Mouse (Mus musculus) heart, embryonic 15.5 days (tissue): ENCODE data around the gene Mturn. TPM values are rescaled to one million over a fixed set of nuclear protein-coding genes. Genes with fewer than 3 reads are reported as not detected.

Experiments
- ATAC-seq: fragments of 200-750 bp; cut with Nextera tagmentation; replicated peaks from 2 replicates; pipeline ENCODE4 v1.8.0; 2017; ENCODE audit warnings: low read depth, moderate TSS enrichment; ENCODE audit not compliant: insufficient number of reproducible peaks, insufficient read depth, low FRiP score
- H3K27ac ChIP-seq: fragments of 300-500 bp; sonication (generic); 2 replicates; pipeline ENCODE4 v1.5.1; 2015; ENCODE audit warnings: mild to moderate bottlenecking, inconsistent platforms
- H3K27me3 ChIP-seq: fragments of 300-500 bp; sonication (generic); 2 replicates; pipeline ENCODE4 v1.6.1; 2015; ENCODE audit warnings: inconsistent platforms
- H3K36me3 ChIP-seq: fragments of 300-500 bp; sonication (generic); 2 replicates; pipeline ENCODE4 v1.6.1; 2015; ENCODE audit warnings: mild to moderate bottlenecking, inconsistent platforms
- H3K4me1 ChIP-seq: fragments of 300-500 bp; sonication (generic); replicated peaks from 2 replicates; pipeline ENCODE4 v1.6.1; 2015; ENCODE audit warnings: inconsistent platforms
- H3K4me2 ChIP-seq: fragments of 300-500 bp; sonication (generic); 2 replicates; pipeline ENCODE4 v1.6.1; 2015; ENCODE audit warnings: inconsistent platforms, mild to moderate bottlenecking, moderate library complexity
- H3K4me3 ChIP-seq: fragments of 300-500 bp; sonication (generic); 2 replicates; pipeline ENCODE4 v1.5.1; 2015; ENCODE audit warnings: mild to moderate bottlenecking, inconsistent platforms
- H3K9ac ChIP-seq: fragments of 300-500 bp; sonication (generic); 2 replicates; pipeline ENCODE4 v1.6.1; 2015; ENCODE audit warnings: mild to moderate bottlenecking, inconsistent platforms
- H3K9me3 ChIP-seq: fragments of 300-500 bp; sonication (generic); replicated peaks from 2 replicates; pipeline ENCODE4 v1.6.1; 2016; ENCODE audit warnings: inconsistent platforms
- WGBS: fragments of 180-500 bp; shearing (Covaris S2); methylation state at CpG from one replicate; pipeline ENCODE4 v1.1.7; 2015; ENCODE audit warnings: mixed read lengths; 5-methylcytosine and 5-hydroxymethylcytosine counted together
- polyA plus RNA-seq: library from polyadenylated mRNA; unstranded; fragments of >200 nt; fragmentation: Nextera tagmentation; extraction: Ambion mirVana; gene quantifications from 2 replicates; pipeline ENCODE4 v1.2.1, GENCODE M21; 2015

The Mturn gene
- polyA plus RNA-seq, 1 experiment from 2014 or later, result 5.8 TPM

DNA sequence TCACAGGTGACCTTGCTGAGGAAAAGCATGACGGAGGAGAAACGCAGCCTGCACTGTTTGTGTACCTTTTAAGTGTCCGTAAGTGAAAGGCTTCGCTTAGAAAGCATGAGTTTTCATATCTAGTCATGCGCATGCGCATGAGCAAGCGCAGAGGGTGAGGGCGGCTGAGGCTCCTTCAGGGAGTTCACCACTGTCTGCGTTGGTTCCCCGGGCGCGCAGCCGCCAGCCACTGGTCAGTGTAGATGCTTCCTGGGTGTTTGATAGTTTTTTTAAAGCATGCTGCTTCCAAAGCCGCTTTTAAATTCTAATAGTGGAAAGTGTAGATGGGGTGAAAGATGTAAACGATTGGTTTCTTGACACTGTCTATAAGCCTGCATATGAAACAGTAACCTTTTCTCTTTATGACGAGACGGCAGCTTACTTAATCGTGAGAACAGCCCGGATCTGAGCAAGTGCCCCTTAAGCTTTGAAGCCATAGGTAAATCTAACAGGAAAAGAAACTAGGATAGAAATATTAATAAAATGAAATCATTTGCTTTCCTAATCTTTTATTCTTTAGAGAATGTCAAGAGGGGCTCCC is 18.1 kb downstream of the Mturn start:
- H3K9ac ChIP-seq, result peak overlapping the region; percentile 54
- no peak overlapping the region for H3K27ac ChIP-seq
- peak overlapping the region; percentile 51 for H3K4me3 ChIP-seq
- peaks cover 35% of the 10 kb centered on the region for H3K27me3 ChIP-seq
- peak overlapping the region; percentile 93 for H3K4me2 ChIP-seq
- ATAC-seq, result peak; percentile 72
- WGBS, result 3% methylated on average over 19 of the region's 19 CpGs
- H3K4me1 ChIP-seq, result peaks cover 9% of the 10 kb centered on the region
- no peaks in the 10 kb centered on the region for H3K36me3 ChIP-seq
- H3K9me3 ChIP-seq, result no peaks in the 10 kb centered on the region

DNA sequence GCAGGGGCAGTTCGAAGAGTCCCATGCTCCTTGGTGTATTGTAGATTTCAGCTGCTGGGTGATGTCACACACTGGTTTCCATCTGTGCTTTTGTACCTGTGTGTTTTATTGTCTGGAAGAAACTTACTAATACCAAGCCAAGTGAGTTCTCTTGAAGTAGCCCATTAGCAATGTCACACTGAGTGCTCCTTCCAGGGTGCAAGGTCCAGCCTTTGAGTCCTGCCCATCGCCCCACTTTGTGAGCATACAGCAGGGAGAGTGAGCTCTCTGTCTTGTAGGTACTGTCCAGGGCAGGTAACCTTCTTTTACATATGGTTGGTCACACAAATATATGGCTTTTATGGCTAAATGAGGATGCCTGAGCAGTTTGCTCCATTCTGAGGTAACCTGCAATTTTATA is 19.1 kb downstream of the Mturn start:
- Histone ChIP-seq H3K9ac (no peak overlapping the region), H3K4me2 (no peak overlapping the region), H3K4me1 (peaks cover 12% of the 10 kb centered on the region), H3K4me3 (no peak overlapping the region), H3K27me3 (peaks cover 39% of the 10 kb centered on the region), H3K9me3 (no peaks in the 10 kb centered on the region), H3K36me3 (no peaks in the 10 kb centered on the region), H3K27ac (no peak overlapping the region)
- 95% methylated on average over 2 of the region's 2 CpGs for WGBS
- no peak for ATAC-seq

DNA sequence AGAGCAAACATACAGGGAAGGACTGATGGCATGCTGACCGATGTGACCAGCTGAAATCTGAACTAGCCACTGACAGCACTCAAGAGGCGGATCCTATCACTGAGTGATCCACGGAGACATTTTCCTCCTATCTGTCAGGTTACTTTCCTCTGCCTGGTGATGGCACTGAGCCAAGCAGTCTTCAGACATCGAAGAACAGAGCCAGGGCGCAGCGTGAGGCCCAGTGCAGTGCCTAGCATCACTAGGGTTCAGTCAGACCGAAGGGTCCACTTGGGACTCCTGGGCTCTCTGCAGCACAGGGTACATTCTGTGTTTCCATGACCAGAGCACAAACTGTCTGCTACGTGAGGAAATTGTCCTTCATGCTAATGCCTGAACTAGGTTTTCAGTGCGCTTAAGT is 20.5 kb downstream of the Mturn start:
- WGBS, result 41% methylated on average over 9 of the region's 9 CpGs
- H3K36me3 ChIP-seq, result no peaks in the 10 kb centered on the region
- H3K27me3 ChIP-seq, result peaks cover 39% of the 10 kb centered on the region
- no peak overlapping the region for H3K4me2 ChIP-seq
- H3K4me1 ChIP-seq, result peaks cover 15% of the 10 kb centered on the region
- H3K4me3 ChIP-seq, result no peak overlapping the region
- H3K27ac ChIP-seq, result no peak overlapping the region
- H3K9me3 ChIP-seq, result no peaks in the 10 kb centered on the region
- ATAC-seq, result no peak
- H3K9ac ChIP-seq, result no peak overlapping the region

DNA sequence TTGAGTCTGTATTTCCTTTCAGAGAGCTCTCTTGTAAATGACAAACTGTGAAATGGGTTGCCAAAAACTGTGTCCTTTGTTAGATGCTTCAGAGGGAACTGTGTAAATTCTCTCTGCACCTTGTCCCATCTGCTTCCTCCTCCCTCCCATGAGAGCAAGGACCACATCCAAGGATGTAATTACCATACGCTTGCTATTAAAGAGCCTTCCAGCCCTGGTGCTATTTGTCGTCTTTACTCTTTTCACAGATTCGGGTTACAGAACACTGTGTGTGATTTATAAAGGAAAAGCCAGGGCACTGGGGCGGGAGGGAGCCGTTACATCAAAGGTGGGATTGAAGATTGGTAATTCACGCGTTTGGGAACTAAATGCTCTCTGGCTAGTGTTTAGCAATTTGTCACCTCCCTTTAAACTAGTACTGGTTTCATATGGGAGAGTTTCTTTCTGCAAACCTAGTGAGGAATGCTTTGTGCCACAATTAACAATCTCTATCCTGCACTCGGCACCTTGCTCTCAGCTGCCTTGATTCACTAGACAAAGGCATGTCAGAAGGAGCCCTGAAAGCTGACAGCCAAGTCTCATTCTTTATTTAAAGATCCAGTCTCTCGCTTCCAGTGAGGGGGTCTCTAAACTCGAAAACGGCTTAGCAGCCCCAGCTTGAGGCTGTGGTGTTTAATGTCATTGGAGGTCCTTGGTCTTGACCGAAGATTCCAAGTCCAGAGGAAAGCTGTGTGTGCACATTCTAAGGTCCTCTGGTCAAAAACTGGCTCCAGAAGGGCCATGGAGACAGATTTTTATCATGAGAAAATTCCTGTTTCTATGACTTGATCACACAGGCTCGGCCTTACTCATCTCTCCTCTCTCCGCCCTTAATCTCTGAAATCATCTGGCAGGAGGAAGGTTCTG is 22.5 kb downstream of the Mturn start:
- peaks cover 11% of the 10 kb centered on the region for H3K4me1 ChIP-seq
- H3K4me2 ChIP-seq, result no peak overlapping the region
- H3K9ac ChIP-seq, result no peak overlapping the region
- no peak for ATAC-seq
- no peaks in the 10 kb centered on the region for H3K36me3 ChIP-seq
- no peak overlapping the region for H3K4me3 ChIP-seq
- peaks cover 39% of the 10 kb centered on the region for H3K27me3 ChIP-seq
- 32% methylated on average over 14 of the region's 14 CpGs for WGBS
- H3K27ac ChIP-seq, result no peak overlapping the region
- H3K9me3 ChIP-seq, result no peaks in the 10 kb centered on the region

DNA sequence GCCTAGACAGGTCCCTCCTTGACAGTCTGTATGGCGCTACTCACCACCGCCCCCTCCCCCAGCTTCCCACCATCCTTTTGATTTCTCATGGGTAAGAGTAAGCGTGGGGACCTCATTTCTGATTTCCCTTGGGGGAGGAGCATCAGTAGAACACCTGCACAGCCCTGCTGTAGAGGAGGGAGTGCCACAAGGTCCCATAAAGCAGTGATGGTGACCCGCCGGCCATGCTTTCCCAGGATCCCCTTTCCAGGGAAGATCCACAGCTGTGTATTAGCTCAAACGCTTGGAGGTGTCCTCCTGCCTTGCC is 23.1 kb downstream of the Mturn start:
- Histone ChIP-seq H3K27me3 (peaks cover 39% of the 10 kb centered on the region), H3K4me3 (no peak overlapping the region), H3K4me2 (no peak overlapping the region), H3K36me3 (no peaks in the 10 kb centered on the region), H3K9me3 (no peaks in the 10 kb centered on the region), H3K9ac (no peak overlapping the region), H3K27ac (no peak overlapping the region), H3K4me1 (peaks cover 9% of the 10 kb centered on the region)
- ATAC-seq, result no peak
- 23% methylated on average over 6 of the region's 6 CpGs for WGBS

DNA sequence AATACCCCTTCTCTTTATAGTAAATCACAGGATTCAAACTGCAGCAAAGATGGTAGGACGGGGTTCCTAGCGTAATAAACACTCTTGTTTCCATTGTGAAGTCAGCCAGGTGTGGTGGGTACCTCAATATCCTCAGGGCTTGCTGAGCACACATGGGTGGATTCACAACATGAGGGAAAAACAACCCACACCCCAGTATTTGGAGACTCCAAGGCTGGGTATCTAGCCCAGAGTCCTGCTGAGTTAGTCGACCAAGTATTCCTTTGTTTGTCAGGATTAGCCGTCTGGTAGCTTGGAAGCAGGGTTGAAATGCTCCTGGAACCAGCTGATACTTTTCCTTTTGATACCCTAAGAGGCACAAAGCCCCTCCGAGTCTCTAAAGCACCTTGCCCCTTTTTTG is 23.4 kb downstream of the Mturn start:
- ATAC-seq, result no peak
- Histone ChIP-seq H3K4me2 (no peak overlapping the region), H3K4me3 (no peak overlapping the region), H3K4me1 (peaks cover 6% of the 10 kb centered on the region), H3K27ac (no peak overlapping the region), H3K9ac (no peak overlapping the region), H3K27me3 (peaks cover 39% of the 10 kb centered on the region), H3K9me3 (no peaks in the 10 kb centered on the region), H3K36me3 (no peaks in the 10 kb centered on the region)
- 30% methylated on average over 5 of the region's 5 CpGs for WGBS

DNA sequence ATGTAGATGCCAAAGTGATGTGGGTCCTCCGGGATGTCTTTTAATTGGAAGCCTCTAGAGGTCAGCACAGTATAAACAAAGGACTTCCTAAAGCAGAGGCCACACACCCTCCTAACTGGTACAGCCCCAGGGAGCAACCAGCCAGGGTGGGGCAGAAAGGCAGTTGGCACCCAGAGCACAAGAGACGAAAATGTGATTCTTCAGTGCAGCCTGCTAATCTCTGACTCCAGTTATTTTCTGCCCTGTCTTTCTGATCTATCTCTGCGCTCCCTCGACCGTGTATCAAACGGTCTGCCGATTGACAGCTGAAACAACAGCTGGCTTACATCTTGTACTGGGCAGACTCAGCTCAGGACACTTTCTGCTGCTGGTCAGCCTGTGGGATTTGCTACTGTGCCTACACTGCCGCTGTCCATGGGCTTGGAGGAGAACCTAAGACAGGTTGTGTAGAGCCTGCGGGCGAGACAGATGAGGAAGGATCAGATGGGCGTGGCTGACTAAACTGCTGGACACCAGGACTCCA is 24.0 kb downstream of the Mturn start:
- WGBS, result 14% methylated on average over 11 of the region's 11 CpGs

DNA sequence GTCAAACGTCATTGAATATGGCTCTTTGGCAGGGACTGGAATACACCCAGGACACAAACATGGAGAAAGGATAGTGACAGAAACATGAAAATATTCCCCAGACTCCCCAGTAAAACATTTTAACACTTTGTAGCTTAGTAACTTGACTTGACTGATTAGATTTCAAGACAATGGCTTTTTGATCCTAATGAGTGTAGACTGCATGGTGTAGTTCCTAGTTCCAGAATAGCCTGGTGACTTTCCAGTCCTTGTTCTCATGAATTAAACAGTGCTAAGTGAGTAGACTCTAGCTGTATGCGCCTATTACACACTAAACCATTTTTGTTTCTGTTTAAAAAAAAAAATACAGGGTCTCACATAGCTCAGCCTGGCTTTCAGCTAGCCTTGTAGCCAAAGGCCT is 24.7 kb downstream of the Mturn start:
- Histone ChIP-seq H3K9ac (no peak overlapping the region), H3K4me1 (peaks cover 6% of the 10 kb centered on the region), H3K4me3 (no peak overlapping the region), H3K36me3 (no peaks in the 10 kb centered on the region), H3K4me2 (no peak overlapping the region), H3K27ac (no peak overlapping the region), H3K27me3 (peaks cover 31% of the 10 kb centered on the region), H3K9me3 (no peaks in the 10 kb centered on the region)
- no peak for ATAC-seq
- 62% methylated on average over 2 of the region's 2 CpGs for WGBS

More for the DNA sequence above, 24.0 kb downstream of the Mturn start:
- Histone ChIP-seq H3K27me3 (peaks cover 34% of the 10 kb centered on the region), H3K4me3 (peak overlapping the region; percentile 29), H3K36me3 (no peaks in the 10 kb centered on the region), H3K4me1 (peaks cover 6% of the 10 kb centered on the region), H3K9ac (no peak overlapping the region), H3K9me3 (no peaks in the 10 kb centered on the region), H3K27ac (no peak overlapping the region), H3K4me2 (peak overlapping the region; percentile 56)
- ATAC-seq, result peak; percentile 76

DNA sequence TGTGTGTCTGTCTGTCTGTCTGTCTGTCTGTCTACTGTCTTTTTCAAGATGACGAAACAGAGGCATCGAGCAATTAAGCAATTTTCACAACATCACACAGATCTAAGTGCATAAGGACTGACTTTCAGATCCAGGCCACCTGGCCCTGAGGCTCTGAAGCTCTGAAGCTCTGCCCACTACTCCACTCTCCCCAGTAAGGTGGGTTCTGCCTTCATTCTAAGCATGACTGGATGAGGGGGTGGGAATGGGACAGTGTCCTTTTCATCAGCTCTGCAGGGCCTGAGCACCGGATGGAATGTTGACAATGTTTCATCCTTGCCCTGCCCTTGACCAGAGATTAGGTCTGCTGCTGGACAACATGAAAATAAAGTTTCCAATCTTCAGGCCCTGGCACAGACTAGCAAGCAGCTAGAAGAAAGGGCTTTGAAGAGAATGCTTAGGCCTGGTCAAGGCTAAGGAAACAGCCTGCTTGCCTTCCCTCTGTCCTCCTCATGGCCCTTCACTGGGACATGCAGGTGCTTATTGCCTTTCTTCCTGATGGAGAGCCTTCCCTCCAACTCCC is 25.3 kb downstream of the Mturn start:
- peaks cover 26% of the 10 kb centered on the region for H3K27me3 ChIP-seq
- ATAC-seq, result no peak
- no peak overlapping the region for H3K27ac ChIP-seq
- no peak overlapping the region for H3K4me3 ChIP-seq
- H3K9ac ChIP-seq, result no peak overlapping the region
- no peaks in the 10 kb centered on the region for H3K36me3 ChIP-seq
- H3K4me2 ChIP-seq, result no peak overlapping the region
- no peaks in the 10 kb centered on the region for H3K9me3 ChIP-seq
- 70% methylated on average over 3 of the region's 3 CpGs for WGBS
- H3K4me1 ChIP-seq, result peaks cover 6% of the 10 kb centered on the region

DNA sequence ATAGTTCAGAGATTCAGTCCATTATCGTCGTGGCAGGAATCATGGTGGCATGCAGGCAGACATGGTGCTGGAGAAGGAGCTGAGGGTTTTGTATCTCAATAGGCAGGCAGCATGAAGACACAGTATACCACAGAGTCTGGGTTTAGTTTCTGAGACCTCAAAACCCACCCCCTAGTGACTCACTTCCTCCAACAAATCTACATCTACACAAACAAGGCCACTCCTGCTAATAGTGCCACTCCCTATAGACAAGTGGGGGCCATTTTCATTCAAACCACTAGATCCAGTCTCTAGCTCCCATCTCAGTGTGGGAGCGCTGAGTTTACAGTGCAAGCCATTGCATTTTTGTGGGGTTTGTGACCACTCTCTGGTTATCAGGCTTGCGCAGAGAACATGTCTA is 27.2 kb downstream of the Mturn start:
- no peak overlapping the region for H3K4me2 ChIP-seq
- H3K27ac ChIP-seq, result no peak overlapping the region
- no peaks in the 10 kb centered on the region for H3K9me3 ChIP-seq
- no peak for ATAC-seq
- H3K9ac ChIP-seq, result no peak overlapping the region
- WGBS, result 89% methylated on average over 4 of the region's 4 CpGs
- H3K4me1 ChIP-seq, result peaks cover 6% of the 10 kb centered on the region
- H3K27me3 ChIP-seq, result peaks cover 14% of the 10 kb centered on the region
- H3K4me3 ChIP-seq, result no peak overlapping the region
- no peaks in the 10 kb centered on the region for H3K36me3 ChIP-seq

DNA sequence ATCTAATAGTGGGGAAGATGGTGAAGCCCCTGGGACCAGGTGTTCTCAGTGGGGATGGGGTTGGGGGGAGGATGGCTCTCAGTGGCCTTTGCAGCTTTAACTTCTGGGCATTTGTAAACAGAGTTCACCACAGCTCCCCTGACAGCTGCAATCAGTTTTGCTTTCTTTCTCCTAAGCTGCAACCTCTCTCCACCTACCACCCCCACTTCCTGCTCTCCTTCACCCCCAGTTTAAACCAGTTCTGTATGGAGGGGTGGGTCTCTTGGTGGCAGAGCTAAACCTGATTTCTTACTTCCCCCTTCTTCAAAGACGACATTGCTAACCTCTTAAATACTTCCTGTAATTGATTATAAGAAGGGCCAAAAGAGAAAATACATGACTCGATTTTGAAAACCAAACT is 34.3 kb downstream of the Mturn start:
- Histone ChIP-seq H3K4me2 (no peak overlapping the region), H3K9ac (no peak overlapping the region), H3K9me3 (no peaks in the 10 kb centered on the region), H3K27me3 (peaks cover 3% of the 10 kb centered on the region; the same call in 1 of the 2 replicates), H3K4me3 (no peak overlapping the region), H3K4me1 (peaks cover 14% of the 10 kb centered on the region), H3K27ac (no peak overlapping the region), H3K36me3 (no peaks in the 10 kb centered on the region)
- 29% methylated on average over 2 of the region's 2 CpGs for WGBS
- ATAC-seq, result no peak
